Mouse (Mus musculus) G1E (cell line): ENCODE measurements at regions not wholly inside any gene's neighbourhood (a gene's known extent, or its start where the extent isn't known, plus 50 kb on each side); places are given as distances from the start of the nearest gene placed in this dataset.

ENCODE experiments used
- ATAC-seq: 2 replicates; pipeline ENCODE4 v1.8.0; 2016; ENCODE audit warnings: mild to moderate bottlenecking; ENCODE audit not compliant: insufficient number of reproducible peaks, poor library complexity, low FRiP score, severe bottlenecking; ENCODE audit errors: extremely low read depth
- DNase-seq: peaks from one replicate; pipeline ENCODE4 v3.0.0; 2012; ENCODE audit warnings: low spot score
- H3K27me3 ChIP-seq: 2 replicates; pipeline ENCODE4 v1.6.1; 2012; ENCODE audit warnings: mild to moderate bottlenecking, low read length, inconsistent platforms; ENCODE audit not compliant: insufficient read depth
- H3K36me3 ChIP-seq: replicated peaks from 2 replicates; pipeline ENCODE3; 2012; ENCODE audit warnings: mild to moderate bottlenecking, inconsistent platforms
- H3K4me1 ChIP-seq: 2 replicates; pipeline ENCODE4 v1.6.1; 2012; ENCODE audit warnings: low read depth, low read length, inconsistent platforms, mixed read lengths; ENCODE audit not compliant: insufficient read depth
- H3K4me3 ChIP-seq: 2 replicates; pipeline ENCODE4 v1.5.1; 2012; ENCODE audit warnings: low read depth, mild to moderate bottlenecking, inconsistent platforms, low read length, moderate library complexity, mixed read lengths
- H3K9me3 ChIP-seq: replicated peaks from 2 replicates; pipeline ENCODE4 v1.6.1; 2012; ENCODE audit warnings: inconsistent platforms
- CTCF ChIP-seq: IDR thresholded peaks from 2 replicates; pipeline ENCODE4 v1.5.1; 2012; ENCODE audit warnings: low read depth, low read length, inconsistent platforms, mixed read lengths
- GATA1 ChIP-seq: IDR thresholded peaks from 2 replicates; pipeline ENCODE4 v1.6.1; 2012; ENCODE audit warnings: borderline replicate concordance, low read length, inconsistent platforms, mixed read lengths
- GATA2 ChIP-seq: IDR thresholded peaks from 2 replicates; pipeline ENCODE4 v1.6.1; 2012; ENCODE audit warnings: low read depth, low read length, inconsistent platforms, borderline replicate concordance
- POLR2AphosphoS5 ChIP-seq: IDR thresholded peaks from 2 replicates; pipeline ENCODE4 v1.6.1; 2012; ENCODE audit warnings: low read depth, low read length, inconsistent platforms; ENCODE audit not compliant: insufficient replicate concordance
- TAL1 ChIP-seq: conservative IDR thresholded peaks from 2 replicates; pipeline ENCODE4 v1.6.1; 2012; ENCODE audit warnings: low read depth, low read length, inconsistent platforms, mixed read lengths

- TF ChIP-seq GATA1 = no peak
- TF ChIP-seq GATA2 = no peak
- no peak for TF ChIP-seq TAL1
- no peak for TF ChIP-seq CTCF
- no peak for TF ChIP-seq POLR2AphosphoS5
- no peak overlapping the region for H3K4me3 ChIP-seq
- peaks cover 12% of the 10 kb centered on the region for H3K4me1 ChIP-seq
- no peaks in the 10 kb centered on the region for H3K27me3 ChIP-seq
- no peak for ATAC-seq
- no peaks in the 10 kb centered on the region for H3K9me3 ChIP-seq
- H3K36me3 ChIP-seq = no peaks in the 10 kb centered on the region
- no peak for DNase-seq
These were observed 108.3 kb upstream of the Zeb2 start for GRCm38 (mm10) chr2:45225364-45226044.

DNA sequence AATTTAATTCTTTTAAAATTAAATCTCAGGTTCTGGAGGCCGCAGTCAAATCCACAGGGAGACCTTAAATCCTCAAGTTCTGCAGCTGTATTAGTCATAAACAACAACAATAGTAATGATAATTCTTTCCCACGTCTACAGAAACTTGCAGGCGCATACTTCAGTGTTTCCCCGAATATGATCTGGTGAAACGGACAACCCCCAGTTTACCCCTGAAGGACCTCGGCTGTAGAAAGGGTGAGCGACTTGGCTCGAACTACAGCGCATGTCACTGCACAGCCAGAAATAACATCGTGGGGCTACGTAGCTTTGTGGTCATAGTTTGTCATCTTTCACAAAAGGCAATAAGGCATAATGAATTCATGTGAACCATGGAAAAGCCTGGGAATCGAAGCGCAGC is 105.0 kb upstream of the Zeb2 start:
- TF ChIP-seq POLR2AphosphoS5 = no peak
- TF ChIP-seq GATA1 = no peak
- no peak for TF ChIP-seq CTCF
- no peak for TF ChIP-seq TAL1
- no peak for TF ChIP-seq GATA2
- ATAC-seq (no peak), DNase-seq (no peak)
- Histone ChIP-seq H3K9me3 (no peaks in the 10 kb centered on the region), H3K4me1 (peaks cover 2% of the 10 kb centered on the region), H3K4me3 (no peak overlapping the region), H3K27me3 (no peaks in the 10 kb centered on the region), H3K36me3 (no peaks in the 10 kb centered on the region)

- DNase-seq = no peak
- Histone ChIP-seq H3K27me3 (no peaks in the 10 kb centered on the region), H3K9me3 (no peaks in the 10 kb centered on the region), H3K36me3 (no peaks in the 10 kb centered on the region), H3K4me3 (no peak overlapping the region), H3K4me1 (peaks cover 2% of the 10 kb centered on the region; the same call in 1 of the 2 replicates)
- no peak for TF ChIP-seq TAL1
- TF ChIP-seq GATA1 = no peak
- no peak for TF ChIP-seq CTCF
- TF ChIP-seq POLR2AphosphoS5 = no peak
- TF ChIP-seq GATA2 = no peak
- no peak for ATAC-seq
These were observed 102.7 kb upstream of the Zeb2 start for GRCm38 (mm10) chr2:45219851-45220250.

DNA sequence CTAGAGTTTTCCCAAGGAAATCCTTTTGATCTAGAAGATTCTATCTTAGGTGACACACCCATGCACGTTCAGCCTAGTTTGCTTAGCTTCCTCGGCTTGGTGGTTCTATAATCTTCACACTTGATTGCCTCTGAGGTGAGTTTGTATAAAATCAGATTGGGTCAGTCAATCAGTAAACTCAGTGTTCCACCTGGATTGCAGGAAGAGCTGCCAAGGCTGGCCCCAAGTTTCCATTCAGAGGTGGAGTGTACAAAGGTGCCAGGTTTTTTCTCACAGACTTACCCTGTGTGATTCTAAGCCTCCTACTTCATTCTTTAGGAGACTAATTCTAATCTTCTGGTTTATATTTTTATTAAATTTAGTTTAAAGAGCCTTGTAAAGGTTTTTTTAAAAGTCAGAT is 95.6 kb upstream of the Zeb2 start:
- no peak for DNase-seq
- H3K27me3 ChIP-seq = no peaks in the 10 kb centered on the region
- TF ChIP-seq GATA1 = no peak
- ATAC-seq = no peak
- no peaks in the 10 kb centered on the region for H3K36me3 ChIP-seq
- H3K9me3 ChIP-seq = no peaks in the 10 kb centered on the region
- peaks cover 11% of the 10 kb centered on the region; the same call in 1 of the 2 replicates for H3K4me1 ChIP-seq
- no peak overlapping the region for H3K4me3 ChIP-seq

DNA sequence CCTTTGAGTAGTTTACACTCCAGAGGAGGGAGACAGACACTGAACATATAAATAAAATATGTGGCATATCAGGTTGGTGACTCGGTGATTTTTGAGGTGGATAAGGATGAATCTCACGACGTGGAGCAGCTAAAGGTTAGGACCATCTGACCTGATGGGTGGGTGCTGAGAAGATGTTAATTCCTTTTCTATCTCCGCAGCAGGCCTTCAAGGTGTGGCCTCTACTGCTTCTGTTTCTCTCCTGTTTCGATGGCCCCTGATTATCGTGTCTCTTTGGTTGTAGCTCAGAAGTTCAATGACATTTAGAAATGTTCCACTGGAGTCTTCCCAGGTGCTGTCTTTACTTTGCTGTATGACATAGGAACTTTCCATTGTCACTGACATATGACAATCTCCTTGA is 91.3 kb upstream of the Zeb2 start:
- DNase-seq = no peak

GRCm38 (mm10) chr2:45205756-45206155 is 88.6 kb upstream of the Zeb2 start:
- ATAC-seq = no peak
- no peak for DNase-seq
- Histone ChIP-seq H3K9me3 (no peaks in the 10 kb centered on the region), H3K27me3 (no peaks in the 10 kb centered on the region), H3K4me3 (no peak overlapping the region), H3K36me3 (no peaks in the 10 kb centered on the region), H3K4me1 (peaks cover 13% of the 10 kb centered on the region)
- no peak for TF ChIP-seq GATA1
- no peak for TF ChIP-seq CTCF
- TF ChIP-seq TAL1 = no peak
- TF ChIP-seq GATA2 = no peak
- no peak for TF ChIP-seq POLR2AphosphoS5

More for the DNA sequence above, 91.3 kb upstream of the Zeb2 start:
- H3K4me3 ChIP-seq = no peak overlapping the region
- ATAC-seq = no peak
- no peaks in the 10 kb centered on the region for H3K27me3 ChIP-seq
- no peaks in the 10 kb centered on the region for H3K9me3 ChIP-seq
- no peak for TF ChIP-seq GATA1
- TF ChIP-seq TAL1 = no peak
- no peak for TF ChIP-seq GATA2
- TF ChIP-seq POLR2AphosphoS5 = no peak
- no peak for TF ChIP-seq CTCF
- no peaks in the 10 kb centered on the region for H3K36me3 ChIP-seq
- H3K4me1 ChIP-seq = peaks cover 19% of the 10 kb centered on the region

DNA sequence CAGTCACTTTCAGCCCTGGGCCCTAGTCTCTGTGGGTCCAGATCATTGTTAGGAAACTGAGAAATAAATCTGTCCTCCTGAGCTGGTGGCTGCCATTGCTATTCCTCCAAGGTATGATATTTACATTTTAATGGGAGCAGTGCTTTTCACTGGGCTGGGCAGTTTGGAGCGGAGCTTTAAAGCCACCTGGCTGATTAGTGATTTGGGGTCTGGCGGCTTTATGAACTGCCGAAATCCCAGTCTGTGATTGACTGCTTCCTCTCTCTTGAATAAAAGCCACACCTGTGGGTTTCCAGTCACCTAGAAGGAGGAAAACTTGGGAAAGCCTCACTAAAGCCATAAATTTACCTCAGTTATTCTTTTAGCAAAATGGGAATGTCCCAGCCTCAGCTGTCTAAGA is 88.0 kb upstream of the Zeb2 start:
- DNase-seq (no peak), ATAC-seq (no peak)
- H3K9me3 ChIP-seq = no peaks in the 10 kb centered on the region
- H3K4me3 ChIP-seq = no peak overlapping the region
- H3K4me1 ChIP-seq = peaks cover 13% of the 10 kb centered on the region
- H3K27me3 ChIP-seq = no peaks in the 10 kb centered on the region
- TF ChIP-seq GATA2 (no peak), CTCF (no peak), TAL1 (no peak)
- no peaks in the 10 kb centered on the region for H3K36me3 ChIP-seq
